7 mouse cellular contexts compared by ENCODE assay signal in the genomic region with DNA sequence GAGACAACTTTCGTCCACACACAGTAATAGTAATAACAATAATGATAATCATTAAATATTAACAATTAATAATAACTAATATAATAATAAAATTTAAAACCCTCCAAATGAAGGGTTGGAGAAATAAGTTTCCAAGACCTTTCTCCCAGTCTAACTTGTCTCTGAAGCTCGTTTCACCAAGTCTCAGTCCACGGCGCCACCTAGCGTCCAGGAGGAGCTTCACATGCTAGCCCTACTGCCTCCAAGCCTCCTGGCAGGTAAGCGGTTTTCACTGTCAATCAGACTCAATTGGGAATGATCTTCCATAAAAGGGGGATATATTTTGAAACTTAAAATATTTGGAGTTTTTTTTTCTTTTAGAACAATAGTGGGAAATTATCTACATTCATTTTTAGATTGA. TPM values are rescaled to one million over a fixed set of nuclear protein-coding genes. Genes with fewer than 3 reads are reported as not detected.
DNase-seq lines count a peak whose midpoint lies in the region; ATAC-seq lines count a peak whose summit lies in the region.

No protein-coding gene starts in this region.

- H3K27ac ChIP-seq in limb, embryonic 11.5 days (replicated peaks; ENCODE audit: low read depth, low read length) = no peak overlapping the region
- H3K27ac ChIP-seq in midbrain, embryonic 14.5 days (replicated peaks; ENCODE audit: low read depth, low read length) = no peak overlapping the region

- H3K4me2 ChIP-seq in limb, embryonic 11.5 days (ENCODE audit: low read depth, severe bottlenecking) = no peak overlapping the region
- peak overlapping the region; percentile 32; the same call in 1 of the 2 replicates for H3K4me2 ChIP-seq in midbrain, embryonic 14.5 days (ENCODE audit: low read length)

- no peak overlapping the region for H3K9ac ChIP-seq in limb, embryonic 11.5 days (ENCODE audit: low read length)
- no peak overlapping the region for H3K9ac ChIP-seq in midbrain, embryonic 14.5 days (replicated peaks; ENCODE audit: low read length)

- no peak overlapping the region for H3K4me3 ChIP-seq in limb, embryonic 11.5 days (ENCODE audit: low read depth, low read length)
- H3K4me3 ChIP-seq in midbrain, embryonic 14.5 days (replicated peaks; ENCODE audit: low read depth, low read length) = no peak overlapping the region

- no peak for ATAC-seq in limb, embryonic 11.5 days (ENCODE audit: insufficient number of reproducible peaks, low FRiP score, low TSS enrichment, low read depth)
- ATAC-seq in midbrain, embryonic 14.5 days (ENCODE audit: low FRiP score, low TSS enrichment) = no peak

- WGBS in limb, embryonic 11.5 days = 13% methylated on average over 6 of the region's 6 CpGs
- WGBS in midbrain, embryonic 14.5 days = 16% methylated on average over 6 of the region's 6 CpGs

- peak; percentile 66 for DNase-seq in adrenal gland, adult 8-10 months
- DNase-seq in embryo, embryonic 9.5 days (ENCODE audit: extremely low spot score) = peak; percentile 67
- peak; percentile 96 for DNase-seq in heart, adult 11 months
- DNase-seq in kidney, adult 18-20 months = peak; percentile 85
- peak; percentile 88 for DNase-seq in limb, embryonic 11.5 days (ENCODE audit: low spot score)
- peak; percentile 90 for DNase-seq in midbrain, embryonic 14.5 days
- DNase-seq in spleen, adult 12 weeks (ENCODE audit: low spot score) = peak; percentile 65

- no peaks in the 10 kb centered on the region for H3K9me3 ChIP-seq in limb, embryonic 11.5 days (ENCODE audit: control insufficient read depth, low read length)
- no peaks in the 10 kb centered on the region for H3K9me3 ChIP-seq in midbrain, embryonic 14.5 days (ENCODE audit: control insufficient read depth, low read length)

- no peaks in the 10 kb centered on the region for H3K4me1 ChIP-seq in limb, embryonic 11.5 days (ENCODE audit: control insufficient read depth, insufficient read depth, low read length)
- H3K4me1 ChIP-seq in midbrain, embryonic 14.5 days (ENCODE audit: control insufficient read depth, insufficient read depth, low read length) = no peaks in the 10 kb centered on the region

- H3K27me3 ChIP-seq in limb, embryonic 11.5 days (ENCODE audit: control insufficient read depth, insufficient read depth, low read length) = no peaks in the 10 kb centered on the region
- no peaks in the 10 kb centered on the region for H3K27me3 ChIP-seq in midbrain, embryonic 14.5 days (ENCODE audit: control insufficient read depth, insufficient read depth, low read length)

- H3K36me3 ChIP-seq in limb, embryonic 11.5 days (ENCODE audit: control insufficient read depth, insufficient read depth, low read length) = no peaks in the 10 kb centered on the region
- H3K36me3 ChIP-seq in midbrain, embryonic 14.5 days (ENCODE audit: control insufficient read depth, insufficient read depth, low read length) = no peaks in the 10 kb centered on the region

RNA-seq across cellular contexts. Expression of gene Ric1, which starts 20.6 kb away (rescaled TPM):
- 10 to 100 TPM; 27.0 to 31.7 (median 29.5) TPM for total RNA-seq in adrenal gland, adult 8-10 months (2022)
- 21.9 and 24.5 TPM in 2 replicates for polyA plus RNA-seq in limb, embryonic 11.5 days (2014; fragmentation: Nextera tagmentation; extraction: Ambion mirVana)
- 17.7 and 18.6 TPM in 2 replicates for polyA plus RNA-seq in midbrain, embryonic 14.5 days (2014; fragmentation: Nextera tagmentation; extraction: Ambion mirVana)
